Mouse (Mus musculus) ES-Bruce4 (cell line): ENCODE results near the gene Zbtb16. TPM values are rescaled to one million over a fixed set of nuclear protein-coding genes. Genes with fewer than 3 reads are reported as not detected.

Experiments used
- H3K27ac ChIP-seq: 2 replicates; pipeline ENCODE4 v1.5.1; 2012; ENCODE audit warnings: low read length, inconsistent platforms; ENCODE audit not compliant: insufficient read depth
- H3K27me3 ChIP-seq: 2 replicates; pipeline ENCODE4 v1.6.1; 2012; ENCODE audit warnings: mild to moderate bottlenecking, low read length, inconsistent platforms; ENCODE audit not compliant: control insufficient read depth, poor library complexity, insufficient read depth, severe bottlenecking
- H3K36me3 ChIP-seq: 2 replicates; pipeline ENCODE4 v1.6.1; 2012; ENCODE audit warnings: inconsistent platforms, mild to moderate bottlenecking, low read length, moderate library complexity; ENCODE audit not compliant: control insufficient read depth, poor library complexity, insufficient read depth, severe bottlenecking
- H3K4me1 ChIP-seq: one replicate; pipeline ENCODE4 v1.8.1; 2011; ENCODE audit warnings: low read length; ENCODE audit not compliant: control insufficient read depth, insufficient read depth
- H3K4me3 ChIP-seq: 2 replicates; pipeline ENCODE4 v1.5.1; 2011; ENCODE audit warnings: low read depth, mild to moderate bottlenecking, low read length
- H3K9ac ChIP-seq: 2 replicates; pipeline ENCODE4 v1.6.1; 2012; ENCODE audit warnings: low read depth, mild to moderate bottlenecking, inconsistent platforms; ENCODE audit not compliant: poor library complexity, severe bottlenecking
- H3K9me3 ChIP-seq: replicated peaks from 2 replicates; pipeline ENCODE4 v1.6.1; 2012; ENCODE audit warnings: mild to moderate bottlenecking, low read length, inconsistent platforms; ENCODE audit not compliant: control insufficient read depth, poor library complexity, insufficient read depth, severe bottlenecking
- CTCF ChIP-seq: IDR thresholded peaks from one replicate; pipeline ENCODE4 v1.8.1; 2011; ENCODE audit warnings: low read depth, low read length
- EP300 ChIP-seq: IDR thresholded peaks from 2 replicates; pipeline ENCODE4 v1.6.1; 2011; ENCODE audit warnings: low read depth, low read length; ENCODE audit not compliant: insufficient read depth
- POLR2A ChIP-seq: IDR thresholded peaks from one replicate; pipeline ENCODE4 v1.8.1; 2011; ENCODE audit warnings: low read length; ENCODE audit not compliant: insufficient read depth
- polyA plus RNA-seq: library from polyadenylated mRNA; stranded (reverse); fragments of >200 nt; gene quantifications from 2 replicates; pipeline ENCODE4 v1.2.4, GENCODE M21; 2011; ENCODE audit warnings: low read depth; ENCODE audit not compliant: missing spikeins, insufficient read depth, insufficient read length

The Zbtb16 gene
- polyA plus RNA-seq, 1 experiment, result 0.49 TPM

DNA sequence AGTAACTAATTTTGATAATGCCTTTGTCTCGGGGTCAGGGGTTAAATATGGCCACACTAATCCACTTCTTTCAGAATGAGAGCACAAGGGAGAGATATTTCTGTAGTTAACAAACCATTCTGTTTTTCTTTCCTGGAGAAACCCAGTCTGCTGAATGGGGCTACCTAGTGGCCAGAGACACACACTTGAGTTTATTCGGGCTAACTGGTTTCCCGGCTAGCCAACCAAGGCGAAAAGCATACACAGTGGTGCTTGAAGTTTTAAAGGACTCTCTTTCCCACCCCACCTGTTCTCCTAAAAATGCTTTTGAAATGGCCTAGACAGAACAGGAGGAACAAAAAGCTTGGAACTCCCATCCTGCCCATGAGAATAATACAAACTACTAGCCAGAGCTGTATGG lies 140.2 kb downstream of the Zbtb16 start:
- TF ChIP-seq POLR2A, result no peak
- TF ChIP-seq EP300, result no peak
- TF ChIP-seq CTCF, result no peak
- no peak overlapping the region for H3K4me3 ChIP-seq

DNA sequence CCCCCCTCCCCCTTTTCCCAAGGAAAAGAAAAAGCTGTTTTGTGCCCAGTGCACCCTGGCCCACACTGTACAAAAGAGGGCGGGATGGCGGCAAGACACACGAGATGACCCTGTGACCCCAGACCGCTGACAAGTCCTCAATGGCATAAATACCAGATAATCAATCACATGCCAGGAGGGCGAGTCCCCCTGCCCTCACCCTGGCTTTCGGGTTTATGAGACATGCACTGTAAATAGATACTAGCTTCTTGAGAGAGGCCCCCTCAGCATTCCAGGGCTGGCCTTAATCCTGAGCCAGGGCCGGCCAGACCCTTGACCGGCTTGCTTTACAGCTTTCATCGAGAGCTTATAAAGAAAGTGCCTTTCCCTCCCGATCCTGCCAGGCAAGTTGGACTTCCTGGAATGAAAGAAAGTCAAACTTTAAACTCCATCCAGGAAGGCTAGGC lies 141.4 kb downstream of the Zbtb16 start:
- Histone ChIP-seq H3K36me3 (no peaks in the 10 kb centered on the region), H3K27me3 (no peaks in the 10 kb centered on the region), H3K9ac (no peak overlapping the region), H3K4me3 (no peak overlapping the region), H3K4me1 (no peaks in the 10 kb centered on the region), H3K27ac (no peak overlapping the region), H3K9me3 (no peaks in the 10 kb centered on the region)
- TF ChIP-seq EP300 (no peak), POLR2A (no peak), CTCF (no peak)

More for the DNA sequence above, 140.2 kb downstream of the Zbtb16 start:
- Histone ChIP-seq H3K9ac (no peak overlapping the region), H3K27ac (no peak overlapping the region), H3K27me3 (no peaks in the 10 kb centered on the region), H3K36me3 (no peaks in the 10 kb centered on the region), H3K4me1 (no peaks in the 10 kb centered on the region), H3K9me3 (no peaks in the 10 kb centered on the region)

DNA sequence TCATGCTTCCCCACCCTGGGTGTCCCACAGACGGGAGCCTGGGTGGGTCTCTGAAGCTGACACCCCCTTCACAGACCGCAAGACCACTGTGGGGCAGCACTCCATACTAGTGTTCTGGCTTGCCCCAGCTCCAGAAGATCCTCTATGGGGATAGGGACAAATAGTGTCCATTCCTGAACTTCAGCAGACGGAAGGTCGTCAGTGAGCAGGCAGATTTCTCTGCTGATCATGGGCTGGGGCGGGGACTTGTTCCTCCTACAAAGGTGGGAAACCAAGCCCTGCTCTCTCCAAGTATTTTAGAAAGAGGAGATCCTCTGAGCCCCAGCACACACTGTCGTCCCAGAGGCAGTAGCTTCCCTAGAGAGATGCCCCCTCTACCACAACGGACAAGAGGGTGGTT lies 142.3 kb downstream of the Zbtb16 start:
- Histone ChIP-seq H3K27ac (no peak overlapping the region), H3K36me3 (no peaks in the 10 kb centered on the region), H3K9ac (no peak overlapping the region), H3K9me3 (no peaks in the 10 kb centered on the region), H3K4me3 (no peak overlapping the region), H3K4me1 (no peaks in the 10 kb centered on the region), H3K27me3 (no peaks in the 10 kb centered on the region)
- no peak for TF ChIP-seq POLR2A
- no peak for TF ChIP-seq CTCF
- no peak for TF ChIP-seq EP300

DNA sequence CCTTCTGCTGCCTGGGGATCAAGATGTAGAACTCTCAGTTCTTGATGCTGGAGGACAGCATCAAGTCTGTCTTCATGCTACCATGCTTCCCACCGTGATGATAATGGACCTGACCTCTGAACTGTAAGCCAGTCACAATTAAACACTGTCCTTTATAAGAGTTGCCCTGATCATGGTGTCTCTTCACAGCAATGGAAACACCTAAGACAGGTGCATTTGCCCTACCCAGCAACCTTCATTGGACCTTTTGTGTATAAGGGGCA lies 146.4 kb downstream of the Zbtb16 start:
- H3K4me1 ChIP-seq, result no peaks in the 10 kb centered on the region
- no peak overlapping the region for H3K4me3 ChIP-seq
- no peaks in the 10 kb centered on the region for H3K36me3 ChIP-seq
- H3K27me3 ChIP-seq, result no peaks in the 10 kb centered on the region
- H3K27ac ChIP-seq, result no peak overlapping the region
- no peaks in the 10 kb centered on the region for H3K9me3 ChIP-seq
- H3K9ac ChIP-seq, result no peak overlapping the region
- no peak for TF ChIP-seq EP300
- TF ChIP-seq CTCF, result no peak
- no peak for TF ChIP-seq POLR2A

DNA sequence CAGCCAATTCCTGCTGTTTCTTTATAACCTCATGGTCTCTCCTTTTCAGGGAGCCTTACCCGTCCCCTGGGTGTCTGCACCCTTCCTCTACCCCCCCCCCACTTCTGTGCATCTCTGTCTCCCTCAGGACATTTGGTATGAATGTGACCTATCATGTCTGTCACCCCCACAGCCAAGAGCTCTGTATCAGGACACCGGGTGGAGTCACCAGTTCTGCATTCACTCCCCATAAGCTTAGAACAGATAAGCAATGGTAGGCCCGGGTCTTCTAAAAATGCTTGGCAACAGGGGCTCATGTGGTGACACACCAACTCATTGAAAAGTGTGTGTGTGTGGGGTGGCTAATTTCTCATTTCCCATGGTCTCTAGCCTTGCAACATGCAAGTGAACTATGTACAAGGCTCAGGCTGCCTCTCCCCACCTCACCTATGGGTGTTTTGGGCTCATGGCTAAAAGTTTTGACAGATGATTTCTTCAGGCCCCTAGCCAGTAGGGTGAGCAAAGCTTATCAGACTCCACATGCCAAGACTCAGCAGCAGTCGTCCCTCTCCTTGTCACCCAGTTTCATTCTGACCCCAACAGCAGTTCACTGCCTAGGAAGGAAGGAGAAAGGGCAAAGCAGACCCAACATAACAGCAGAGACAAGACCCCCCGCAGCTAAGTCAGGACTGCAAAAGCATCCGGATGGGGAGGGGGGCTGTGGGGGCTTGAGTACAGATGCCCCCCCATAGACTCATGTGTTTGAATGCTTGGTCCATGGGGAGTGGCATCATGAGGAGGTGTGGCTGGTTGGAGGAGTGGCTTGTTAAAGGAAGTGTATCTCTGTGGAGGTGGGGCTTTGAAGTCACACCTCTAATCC lies 146.9 kb downstream of the Zbtb16 start:
- Histone ChIP-seq H3K27ac (no peak overlapping the region), H3K9ac (no peak overlapping the region), H3K4me1 (no peaks in the 10 kb centered on the region), H3K36me3 (no peaks in the 10 kb centered on the region), H3K27me3 (no peaks in the 10 kb centered on the region), H3K4me3 (no peak overlapping the region), H3K9me3 (no peaks in the 10 kb centered on the region)
- TF ChIP-seq EP300, result no peak
- no peak for TF ChIP-seq POLR2A
- TF ChIP-seq CTCF, result no peak

DNA sequence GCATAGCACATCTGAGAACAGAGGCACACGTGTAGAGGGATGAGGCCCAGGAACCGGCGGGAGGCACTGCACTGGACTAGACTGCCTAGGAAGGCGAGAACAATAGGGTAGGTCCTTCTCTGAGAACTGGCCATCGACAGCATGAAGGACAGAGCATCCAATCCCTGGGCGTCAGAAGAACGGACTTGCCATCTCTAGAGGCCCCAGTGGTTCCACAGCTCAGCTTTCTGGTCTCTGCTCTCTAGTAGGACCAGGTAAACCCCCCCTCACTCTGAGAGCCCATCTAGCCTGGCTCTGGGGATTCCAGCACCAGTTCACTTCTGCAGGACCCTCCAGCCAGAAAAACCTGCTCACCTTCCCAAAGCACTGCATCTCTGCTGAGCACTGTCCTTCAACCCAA lies 148.1 kb downstream of the Zbtb16 start:
- Histone ChIP-seq H3K9ac (no peak overlapping the region), H3K9me3 (no peaks in the 10 kb centered on the region), H3K27me3 (no peaks in the 10 kb centered on the region), H3K4me3 (no peak overlapping the region), H3K4me1 (no peaks in the 10 kb centered on the region), H3K27ac (no peak overlapping the region), H3K36me3 (no peaks in the 10 kb centered on the region)
- no peak for TF ChIP-seq POLR2A
- TF ChIP-seq EP300, result no peak
- TF ChIP-seq CTCF, result no peak
